Mouse (Mus musculus) small intestine, adult 2 months (tissue): ENCODE measurements around the gene Sorcs2.

Experiments used
- CTCF ChIP-seq: fragments of 200-500 bp; IDR thresholded peaks from 2 replicates; pipeline ENCODE4 v1.5.1; 2012; ENCODE audit warnings: low read depth, mild to moderate bottlenecking, control low read depth, inconsistent platforms, low read length, moderate library complexity, mixed read lengths; ENCODE audit not compliant: insufficient replicate concordance, insufficient read length; ENCODE audit errors: extremely low read depth
- POLR2A ChIP-seq: fragments of 200-500 bp; IDR thresholded peaks from 2 replicates; pipeline ENCODE4 v1.6.1; 2012; ENCODE audit warnings: low read depth, mild to moderate bottlenecking, control low read depth, inconsistent platforms, low read length, moderate library complexity

GRCm38 (mm10) chr5:36444611-36445010 lies 46.7 kb upstream of the Sorcs2 start:
- no peak for TF ChIP-seq POLR2A
- no peak for TF ChIP-seq CTCF
